Mouse (Mus musculus) olfactory bulb, adult 2 months (tissue): ENCODE data around the gene Bbs9.

Source experiments
- CTCF ChIP-seq: fragments of 200-500 bp; IDR thresholded peaks from 2 replicates; pipeline ENCODE4 v1.5.1; 2012; ENCODE audit warnings: low read depth, mild to moderate bottlenecking, low read length, moderate library complexity; ENCODE audit not compliant: insufficient read depth
- POLR2A ChIP-seq: fragments of 200-500 bp; IDR thresholded peaks from 2 replicates; pipeline ENCODE4 v1.6.1; 2012; ENCODE audit warnings: mild to moderate bottlenecking, low read depth, low read length, moderate library complexity; ENCODE audit not compliant: insufficient read depth

GRCm38 (mm10) chr9:22563612-22564347 is 88.3 kb downstream of the Bbs9 start:
- TF ChIP-seq CTCF (no peak), POLR2A (no peak)
